Mouse (Mus musculus): ENCODE data around the gene Zfp955b. TPM values are rescaled to one million over a fixed set of nuclear protein-coding genes. Genes with fewer than 3 reads are reported as not detected.
"Not testable (repeated sequence)": the region's sequence is repeated elsewhere in the genome, so short reads cannot be mapped to it uniquely, and the experiment has no call there.

Gene Zfp955b
- total RNA-seq (2021), result 10 to 100 TPM; 10.9 to 11.9 TPM
- long read RNA-seq, experiment 1, full-length matches to known transcripts, result 6 of 13 reads
- long read RNA-seq, experiment 1, partial matches to known transcripts, result 0 of 13 reads
- long read RNA-seq, experiment 1, other reads (novel, unspliced or antisense), result 7 of 13 reads
- long read RNA-seq, experiment 2, full-length matches to known transcripts, result 7 of 10 reads
- long read RNA-seq, experiment 2, partial matches to known transcripts, result 0 of 10 reads
- long read RNA-seq, experiment 2, other reads (novel, unspliced or antisense), result 3 of 10 reads

GRCm38 (mm10) chr17:33289039-33289875, at the start of gene Zfp955b:
Zfp955b (plus strand) TSS chr17:33289544.
- DNase-seq; intact Hi-C loops (cut with DNase I; ENCODE audit: low total_unique reads): not testable (repeated sequence)

GRCm38 (mm10) chr17:33254530-33255318, 34.6 kb upstream of the Zfp955b start, which contains the start of gene Zfp955a:
Zfp955a (minus strand) TSS chr17:33255145.
- intact Hi-C loops (cut with DNase I; ENCODE audit: low total_unique reads); DNase-seq: not testable (repeated sequence)

- DNase-seq; intact Hi-C loops (cut with DNase I; ENCODE audit: low total_unique reads): not testable (repeated sequence)
Measured at GRCm38 (mm10) chr17:33255319-33255657, 34.1 kb upstream of the Zfp955b start.

- intact Hi-C loops (cut with DNase I; ENCODE audit: low total_unique reads), result no loop called here
- DNase-seq, result no peak
Measured at GRCm38 (mm10) chr17:33264376-33264775, 25.0 kb upstream of the Zfp955b start, which contains the start of gene Olfr63. Olfr63 (plus strand) TSS chr17:33264676.

GRCm38 (mm10) chr17:33268907-33269306, 20.4 kb upstream of the Zfp955b start:
- intact Hi-C loops (cut with DNase I; ENCODE audit: low total_unique reads), result no loop called here
- DNase-seq, result no peak

GRCm38 (mm10) chr17:33289876-33290149, 469 bp downstream of the Zfp955b start:
- DNase-seq; intact Hi-C loops (cut with DNase I; ENCODE audit: low total_unique reads): not testable (repeated sequence)

GRCm38 (mm10) chr17:33352981-33353380, 63.6 kb downstream of the Zfp955b start:
- intact Hi-C loops (cut with DNase I; ENCODE audit: low total_unique reads), result no loop called here
- no peak for DNase-seq

Other genes starting within 250 kb of the Zfp955b start
- not detected for gene 4921501E09Rik, start 221.5 kb upstream of the Zfp955b start, total RNA-seq (2021)
- gene Zfp563, start 200.2 kb upstream of the Zfp955b start, total RNA-seq (2021), result 1 to 10 TPM; 3.1 to 4.6 TPM
- gene Morc2b, start 149.9 kb upstream of the Zfp955b start, total RNA-seq (2021), result under 1 TPM; 0.14 to 0.29 TPM
- not detected for gene Olfr55, start 121.1 kb upstream of the Zfp955b start, total RNA-seq (2021)
- not detected for gene Olfr239, start 98.2 kb upstream of the Zfp955b start, total RNA-seq (2021)
- gene Olfr1564, start 67.9 kb upstream of the Zfp955b start, total RNA-seq (2021), result under 1 TPM; 0.11 to 0.27 TPM
- gene Zfp955a, start 34.4 kb upstream of the Zfp955b start, total RNA-seq (2021), result 1 to 10 TPM; 4.9 to 5.4 TPM
- gene Olfr63, start 24.9 kb upstream of the Zfp955b start, total RNA-seq (2021), result not detected
- gene Zfp81, start 69.3 kb downstream of the Zfp955b start, total RNA-seq (2021), result 1 to 10 TPM; 3.8 TPM
- 1 to 10 TPM; 4.1 to 4.4 TPM for gene Zfp101, start 105.1 kb downstream of the Zfp955b start, total RNA-seq (2021)
- not detected for gene Actl9, start 143.4 kb downstream of the Zfp955b start, total RNA-seq (2021)
- 10 to 100 TPM; 17.3 to 19.1 TPM for gene Adamts10, start 234.7 kb downstream of the Zfp955b start, total RNA-seq (2021)